Mouse (Mus musculus): Measurements from ENCODE around the gene Rfc5. TPM values are rescaled to one million over a fixed set of nuclear protein-coding genes. Genes with fewer than 3 reads are reported as not detected.
"Not testable (repeated sequence)": the region's sequence is repeated elsewhere in the genome, so short reads cannot be mapped to it uniquely, and the experiment has no call there.

The Rfc5 gene
- polyA plus RNA-seq, 1 experiment from 2014 or later: 79.5 TPM

DNA sequence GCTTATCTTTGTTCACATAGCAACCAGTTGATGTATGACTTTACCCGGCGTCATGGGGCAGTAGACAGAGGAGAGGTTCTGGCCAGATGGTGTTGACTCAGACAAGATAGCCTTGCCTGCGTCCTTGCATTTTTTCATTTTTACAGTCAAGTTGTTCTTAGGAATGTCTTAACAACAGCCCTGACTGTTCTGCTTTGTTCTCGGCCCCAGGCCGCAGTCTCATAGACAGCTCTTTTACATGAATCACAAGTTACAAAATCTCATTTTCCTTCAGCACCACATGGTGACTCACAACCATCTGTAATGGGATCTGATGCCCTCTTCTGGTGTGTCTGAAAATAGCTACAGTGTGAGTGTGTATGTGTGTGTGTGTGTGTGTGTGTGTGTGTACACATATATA lies 44.4 kb downstream of the Rfc5 start:
- not testable (repeated sequence) for H3K36me3 ChIP-seq; H3K4me3 ChIP-seq; H3K27me3 ChIP-seq; H3K9ac ChIP-seq (replicated peaks); H3K4me1 ChIP-seq; H3K4me2 ChIP-seq (replicated peaks); H3K9me3 ChIP-seq; H3K27ac ChIP-seq (replicated peaks); ATAC-seq (ENCODE audit: low FRiP score, low read depth)
- WGBS: 89% methylated on average over 5 of the region's 5 CpGs

- H3K9ac ChIP-seq (replicated peaks): no peak overlapping the region
- no peak for ATAC-seq (ENCODE audit: low FRiP score, low read depth)
- H3K36me3 ChIP-seq: no peaks in the 10 kb centered on the region
- no peaks in the 10 kb centered on the region for H3K27me3 ChIP-seq
- 78% methylated on average over 6 of the region's 6 CpGs for WGBS
- no peak overlapping the region for H3K4me2 ChIP-seq (replicated peaks)
- no peak overlapping the region for H3K27ac ChIP-seq (replicated peaks)
- H3K4me3 ChIP-seq: no peak overlapping the region
- no peaks in the 10 kb centered on the region for H3K4me1 ChIP-seq
- H3K9me3 ChIP-seq: no peaks in the 10 kb centered on the region
Observed at GRCm38 (mm10) chr5:117341896-117342295, 47.0 kb downstream of the Rfc5 start.

DNA sequence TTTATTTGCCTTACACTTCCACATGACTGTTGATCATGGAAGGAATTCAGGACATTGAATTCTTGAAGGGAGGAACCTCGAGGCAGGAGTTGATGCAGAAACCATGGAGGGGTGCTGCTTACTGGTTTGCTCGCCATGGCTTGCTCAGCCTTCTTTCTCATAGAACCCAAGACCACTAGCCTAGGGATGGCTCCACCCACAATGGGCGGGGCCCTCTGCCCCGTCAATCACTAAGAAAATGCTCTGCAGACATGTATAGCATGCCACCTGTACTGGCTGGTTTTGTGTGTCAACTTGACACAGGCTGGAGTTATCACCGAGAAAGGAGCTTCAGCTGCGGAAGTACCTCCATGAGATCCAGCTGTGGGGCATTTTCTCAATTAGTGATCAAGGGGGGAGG lies 48.8 kb downstream of the Rfc5 start:
- H3K4me1 ChIP-seq: no peaks in the 10 kb centered on the region
- ATAC-seq (ENCODE audit: low FRiP score, low read depth): no peak
- no peak overlapping the region for H3K9ac ChIP-seq (replicated peaks)
- H3K27me3 ChIP-seq: no peaks in the 10 kb centered on the region
- no peak overlapping the region for H3K4me2 ChIP-seq (replicated peaks)
- H3K27ac ChIP-seq (replicated peaks): no peak overlapping the region
- no peaks in the 10 kb centered on the region for H3K9me3 ChIP-seq
- no peaks in the 10 kb centered on the region for H3K36me3 ChIP-seq
- WGBS: 89% methylated on average over 6 of the region's 6 CpGs
- no peak overlapping the region for H3K4me3 ChIP-seq

DNA sequence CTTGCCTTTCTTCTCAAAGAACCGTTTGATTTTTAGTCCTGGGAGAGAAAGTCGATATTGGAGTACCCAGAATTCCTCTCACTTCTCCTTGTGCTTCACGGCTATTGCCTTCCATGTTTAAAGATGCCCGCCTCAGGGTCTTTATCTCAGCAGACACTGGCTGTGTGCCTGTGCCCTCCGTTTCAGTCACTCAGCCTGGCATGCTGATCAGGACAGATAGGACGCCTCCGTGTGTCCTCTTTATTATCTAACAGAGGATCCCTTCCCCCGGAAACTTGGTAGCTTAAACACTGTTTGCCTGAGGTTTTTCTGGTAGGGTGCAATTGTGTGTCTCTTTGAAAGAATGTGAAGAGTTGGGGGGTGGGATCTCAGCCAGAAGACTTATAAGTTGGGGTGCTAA lies 50.3 kb downstream of the Rfc5 start:
- no peaks in the 10 kb centered on the region for H3K36me3 ChIP-seq
- H3K9me3 ChIP-seq: no peaks in the 10 kb centered on the region
- no peaks in the 10 kb centered on the region for H3K27me3 ChIP-seq
- no peaks in the 10 kb centered on the region for H3K4me1 ChIP-seq
- H3K4me2 ChIP-seq (replicated peaks): no peak overlapping the region
- WGBS: 85% methylated on average over 8 of the region's 8 CpGs
- H3K4me3 ChIP-seq: no peak overlapping the region
- ATAC-seq (ENCODE audit: low FRiP score, low read depth): no peak
- no peak overlapping the region for H3K9ac ChIP-seq (replicated peaks)
- no peak overlapping the region for H3K27ac ChIP-seq (replicated peaks)

GRCm38 (mm10) chr5:117337999-117338398 lies 50.8 kb downstream of the Rfc5 start:
- 92% methylated on average over 10 of the region's 10 CpGs for WGBS
- no peak overlapping the region for H3K4me2 ChIP-seq (replicated peaks)
- no peak overlapping the region for H3K9ac ChIP-seq (replicated peaks)
- no peak for ATAC-seq (ENCODE audit: low FRiP score, low read depth)
- no peaks in the 10 kb centered on the region for H3K9me3 ChIP-seq
- no peak overlapping the region for H3K27ac ChIP-seq (replicated peaks)
- no peaks in the 10 kb centered on the region for H3K36me3 ChIP-seq
- H3K27me3 ChIP-seq: no peaks in the 10 kb centered on the region
- H3K4me1 ChIP-seq: no peaks in the 10 kb centered on the region
- H3K4me3 ChIP-seq: no peak overlapping the region

DNA sequence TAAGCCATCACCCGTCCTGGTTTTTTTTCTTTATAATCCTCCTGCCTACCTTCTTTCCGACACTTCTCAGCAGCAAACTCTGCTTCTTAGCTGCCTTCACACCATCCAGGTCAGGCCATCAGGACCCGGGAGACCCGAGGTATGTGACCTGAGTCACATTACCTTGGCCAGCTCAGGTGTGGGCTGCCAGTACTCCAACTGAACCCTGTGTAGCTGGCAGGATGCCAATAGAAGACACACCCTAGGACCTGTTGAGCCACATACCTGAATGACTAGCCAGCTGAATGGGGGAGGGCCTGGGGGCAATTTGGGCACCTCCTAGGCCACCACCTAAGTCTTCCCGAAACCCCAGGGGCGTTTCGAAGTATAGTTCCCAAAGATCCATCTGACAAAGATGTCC lies 58.4 kb downstream of the Rfc5 start:
- Histone ChIP-seq H3K4me3 (no peak overlapping the region), H3K4me2 (replicated peaks) (no peak overlapping the region), H3K9me3 (no peaks in the 10 kb centered on the region), H3K9ac (replicated peaks) (no peak overlapping the region), H3K36me3 (no peaks in the 10 kb centered on the region), H3K27me3 (no peaks in the 10 kb centered on the region), H3K27ac (replicated peaks) (no peak overlapping the region), H3K4me1 (no peaks in the 10 kb centered on the region)
- no peak for ATAC-seq (ENCODE audit: low FRiP score, low read depth)
- WGBS: 92% methylated on average over 7 of the region's 7 CpGs

Other genes with a start within 250 kb of the Rfc5 start
- gene Pebp1, start 101.4 kb downstream of the Rfc5 start, polyA plus RNA-seq (2016; fragmentation: Nextera tagmentation; extraction: Ambion mirVana): 797 and 825 TPM in 2 replicates
- gene Vsig10, start 70.0 kb downstream of the Rfc5 start, polyA plus RNA-seq (2016; fragmentation: Nextera tagmentation; extraction: Ambion mirVana): 3.1 and 4.7 TPM in 2 replicates
- gene Wsb2, start 31.7 kb downstream of the Rfc5 start, polyA plus RNA-seq (2016; fragmentation: Nextera tagmentation; extraction: Ambion mirVana): 113 and 114 TPM in 2 replicates
- gene Ksr2, start 25.0 kb upstream of the Rfc5 start, polyA plus RNA-seq (2016; fragmentation: Nextera tagmentation; extraction: Ambion mirVana): 2.6 and 3.9 TPM in 2 replicates